Mouse (Mus musculus): ENCODE data around the gene 4833423E24Rik. TPM values are rescaled to one million over a fixed set of nuclear protein-coding genes. Genes with fewer than 3 reads are reported as not detected.
A peak's percentile ranks its signal among the peaks of the same experiment; 100 is the strongest.

The 4833423E24Rik gene
- polyA plus RNA-seq (2015; fragmentation: Nextera tagmentation; extraction: Ambion mirVana): 0.41 and 0.50 TPM in 2 replicates

- H3K9me3 ChIP-seq (ENCODE audit: control insufficient read depth, low read length): no peaks in the 10 kb centered on the region
- H3K4me3 ChIP-seq (ENCODE audit: low read length): no peak within 1 kb of the TSS
- no peaks in the 10 kb centered on the region for H3K27me3 ChIP-seq (ENCODE audit: control insufficient read depth, insufficient read depth, low read depth, low read length)
- no peak within 1 kb of the TSS for H3K9ac ChIP-seq (ENCODE audit: low read length)
- H3K4me1 ChIP-seq (replicated peaks; ENCODE audit: control insufficient read depth, insufficient read depth, low read length): no peaks in the 10 kb centered on the region
- no peaks in the 10 kb centered on the region for H3K36me3 ChIP-seq (ENCODE audit: control insufficient read depth, insufficient read depth, low read length)
- WGBS: 49% methylated on average over 3 of the region's 4 CpGs
- ATAC-seq (ENCODE audit: low read depth): no peak
- no peak within 1 kb of the TSS for H3K4me2 ChIP-seq (ENCODE audit: low read depth, low read length)
- H3K27ac ChIP-seq (ENCODE audit: low read length): no peak within 1 kb of the TSS
Observed at GRCm38 (mm10) chr2:85518879-85519278, at the start of gene 4833423E24Rik. Gene 4833423E24Rik (minus strand): TSS chr2:85519024.

GRCm38 (mm10) chr2:85561187-85561586, 42.4 kb upstream of the 4833423E24Rik start:
- Histone ChIP-seq H3K4me3 (ENCODE audit: low read length) (no peak overlapping the region), H3K27me3 (ENCODE audit: control insufficient read depth, insufficient read depth, low read depth, low read length) (no peaks in the 10 kb centered on the region), H3K4me1 (replicated peaks; ENCODE audit: control insufficient read depth, insufficient read depth, low read length) (no peaks in the 10 kb centered on the region), H3K4me2 (ENCODE audit: low read depth, low read length) (no peak overlapping the region), H3K27ac (ENCODE audit: low read length) (no peak overlapping the region), H3K36me3 (ENCODE audit: control insufficient read depth, insufficient read depth, low read length) (no peaks in the 10 kb centered on the region), H3K9ac (ENCODE audit: low read length) (no peak overlapping the region), H3K9me3 (ENCODE audit: control insufficient read depth, low read length) (no peaks in the 10 kb centered on the region)
- 17% methylated on average over 4 of the region's 4 CpGs for WGBS
- no peak for ATAC-seq (ENCODE audit: low read depth)

- H3K9ac ChIP-seq (ENCODE audit: low read length): no peak overlapping the region
- no peaks in the 10 kb centered on the region for H3K4me1 ChIP-seq (replicated peaks; ENCODE audit: control insufficient read depth, insufficient read depth, low read length)
- H3K4me3 ChIP-seq (ENCODE audit: low read length): no peak overlapping the region
- H3K9me3 ChIP-seq (ENCODE audit: control insufficient read depth, low read length): no peaks in the 10 kb centered on the region
- no peak for ATAC-seq (ENCODE audit: low read depth)
- H3K27ac ChIP-seq (ENCODE audit: low read length): no peak overlapping the region
- H3K4me2 ChIP-seq (ENCODE audit: low read depth, low read length): no peak overlapping the region
- 34% methylated on average over 4 of the region's 4 CpGs for WGBS
- no peaks in the 10 kb centered on the region for H3K36me3 ChIP-seq (ENCODE audit: control insufficient read depth, insufficient read depth, low read length)
- no peaks in the 10 kb centered on the region for H3K27me3 ChIP-seq (ENCODE audit: control insufficient read depth, insufficient read depth, low read depth, low read length)
Observed at GRCm38 (mm10) chr2:85560226-85560625, 41.4 kb upstream of the 4833423E24Rik start.

- Histone ChIP-seq H3K9me3 (ENCODE audit: control insufficient read depth, low read length) (no peaks in the 10 kb centered on the region), H3K27me3 (ENCODE audit: control insufficient read depth, insufficient read depth, low read depth, low read length) (no peaks in the 10 kb centered on the region), H3K36me3 (ENCODE audit: control insufficient read depth, insufficient read depth, low read length) (no peaks in the 10 kb centered on the region), H3K4me1 (replicated peaks; ENCODE audit: control insufficient read depth, insufficient read depth, low read length) (no peaks in the 10 kb centered on the region), H3K27ac (ENCODE audit: low read length) (no peak overlapping the region), H3K4me2 (ENCODE audit: low read depth, low read length) (no peak overlapping the region), H3K9ac (ENCODE audit: low read length) (no peak overlapping the region), H3K4me3 (ENCODE audit: low read length) (no peak overlapping the region)
- 58% methylated on average over 1 of the region's 1 CpGs for WGBS
- no peak for ATAC-seq (ENCODE audit: low read depth)
Observed at GRCm38 (mm10) chr2:85554806-85555205, 36.0 kb upstream of the 4833423E24Rik start.

GRCm38 (mm10) chr2:85533934-85534333, 15.1 kb upstream of the 4833423E24Rik start:
- Histone ChIP-seq H3K9me3 (ENCODE audit: control insufficient read depth, low read length) (no peaks in the 10 kb centered on the region), H3K27ac (ENCODE audit: low read length) (no peak overlapping the region), H3K4me1 (replicated peaks; ENCODE audit: control insufficient read depth, insufficient read depth, low read length) (no peaks in the 10 kb centered on the region), H3K27me3 (ENCODE audit: control insufficient read depth, insufficient read depth, low read depth, low read length) (no peaks in the 10 kb centered on the region), H3K36me3 (ENCODE audit: control insufficient read depth, insufficient read depth, low read length) (no peaks in the 10 kb centered on the region), H3K4me2 (ENCODE audit: low read depth, low read length) (no peak overlapping the region), H3K4me3 (ENCODE audit: low read length) (no peak overlapping the region), H3K9ac (ENCODE audit: low read length) (no peak overlapping the region)
- 86% methylated on average over 1 of the region's 1 CpGs for WGBS
- ATAC-seq (ENCODE audit: low read depth): no peak

- 36% methylated on average over 2 of the region's 2 CpGs for WGBS
- ATAC-seq (ENCODE audit: low read depth): peak; percentile 82
- peak overlapping the region; percentile 53 for H3K27ac ChIP-seq (ENCODE audit: low read length)
Observed at GRCm38 (mm10) chr2:85532082-85532778, 13.4 kb upstream of the 4833423E24Rik start.

GRCm38 (mm10) chr2:85522859-85523489, 4.2 kb upstream of the 4833423E24Rik start:
- Histone ChIP-seq H3K4me2 (ENCODE audit: low read depth, low read length) (no peak overlapping the region), H3K9me3 (ENCODE audit: control insufficient read depth, low read length) (no peaks in the 10 kb centered on the region), H3K4me3 (ENCODE audit: low read length) (no peak overlapping the region), H3K27ac (ENCODE audit: low read length) (no peak overlapping the region), H3K36me3 (ENCODE audit: control insufficient read depth, insufficient read depth, low read length) (no peaks in the 10 kb centered on the region), H3K4me1 (replicated peaks; ENCODE audit: control insufficient read depth, insufficient read depth, low read length) (no peaks in the 10 kb centered on the region), H3K9ac (ENCODE audit: low read length) (no peak overlapping the region), H3K27me3 (ENCODE audit: control insufficient read depth, insufficient read depth, low read depth, low read length) (no peaks in the 10 kb centered on the region)
- WGBS: 90% methylated on average over 2 of the region's 2 CpGs
- ATAC-seq (ENCODE audit: low read depth): no peak

More at GRCm38 (mm10) chr2:85532082-85532778, 13.4 kb upstream of the 4833423E24Rik start:
- Histone ChIP-seq H3K4me1 (replicated peaks; ENCODE audit: control insufficient read depth, insufficient read depth, low read length) (no peaks in the 10 kb centered on the region), H3K4me2 (ENCODE audit: low read depth, low read length) (no peak overlapping the region), H3K27me3 (ENCODE audit: control insufficient read depth, insufficient read depth, low read depth, low read length) (no peaks in the 10 kb centered on the region), H3K36me3 (ENCODE audit: control insufficient read depth, insufficient read depth, low read length) (no peaks in the 10 kb centered on the region), H3K9ac (ENCODE audit: low read length) (no peak overlapping the region), H3K9me3 (ENCODE audit: control insufficient read depth, low read length) (no peaks in the 10 kb centered on the region), H3K4me3 (ENCODE audit: low read length) (no peak overlapping the region)

- Histone ChIP-seq H3K27ac (ENCODE audit: low read length) (no peak overlapping the region), H3K4me3 (ENCODE audit: low read length) (no peak overlapping the region), H3K9ac (ENCODE audit: low read length) (no peak overlapping the region), H3K36me3 (ENCODE audit: control insufficient read depth, insufficient read depth, low read length) (no peaks in the 10 kb centered on the region), H3K4me1 (replicated peaks; ENCODE audit: control insufficient read depth, insufficient read depth, low read length) (no peaks in the 10 kb centered on the region), H3K9me3 (ENCODE audit: control insufficient read depth, low read length) (no peaks in the 10 kb centered on the region), H3K4me2 (ENCODE audit: low read depth, low read length) (no peak overlapping the region), H3K27me3 (ENCODE audit: control insufficient read depth, insufficient read depth, low read depth, low read length) (no peaks in the 10 kb centered on the region)
- 84% methylated on average over 10 of the region's 10 CpGs for WGBS
- no peak for ATAC-seq (ENCODE audit: low read depth)
Observed at GRCm38 (mm10) chr2:85518292-85518691, 532 bp downstream of the 4833423E24Rik start.

GRCm38 (mm10) chr2:85510376-85510775, 8.4 kb downstream of the 4833423E24Rik start:
- no peak for ATAC-seq (ENCODE audit: low read depth)
- no peaks in the 10 kb centered on the region for H3K36me3 ChIP-seq (ENCODE audit: control insufficient read depth, insufficient read depth, low read length)
- H3K9me3 ChIP-seq (ENCODE audit: control insufficient read depth, low read length): no peaks in the 10 kb centered on the region
- no peak overlapping the region for H3K4me2 ChIP-seq (ENCODE audit: low read depth, low read length)
- H3K9ac ChIP-seq (ENCODE audit: low read length): no peak overlapping the region
- 66% methylated on average over 3 of the region's 3 CpGs for WGBS
- no peak overlapping the region for H3K27ac ChIP-seq (ENCODE audit: low read length)
- H3K4me3 ChIP-seq (ENCODE audit: low read length): no peak overlapping the region
- no peaks in the 10 kb centered on the region for H3K27me3 ChIP-seq (ENCODE audit: control insufficient read depth, insufficient read depth, low read depth, low read length)
- no peaks in the 10 kb centered on the region for H3K4me1 ChIP-seq (replicated peaks; ENCODE audit: control insufficient read depth, insufficient read depth, low read length)
